Mouse (Mus musculus): ENCODE measurements at regions not wholly inside any gene's neighbourhood (a gene's known extent, or its start where the extent isn't known, plus 50 kb on each side); places are given as distances from the start of the nearest gene placed in this dataset.

DNA sequence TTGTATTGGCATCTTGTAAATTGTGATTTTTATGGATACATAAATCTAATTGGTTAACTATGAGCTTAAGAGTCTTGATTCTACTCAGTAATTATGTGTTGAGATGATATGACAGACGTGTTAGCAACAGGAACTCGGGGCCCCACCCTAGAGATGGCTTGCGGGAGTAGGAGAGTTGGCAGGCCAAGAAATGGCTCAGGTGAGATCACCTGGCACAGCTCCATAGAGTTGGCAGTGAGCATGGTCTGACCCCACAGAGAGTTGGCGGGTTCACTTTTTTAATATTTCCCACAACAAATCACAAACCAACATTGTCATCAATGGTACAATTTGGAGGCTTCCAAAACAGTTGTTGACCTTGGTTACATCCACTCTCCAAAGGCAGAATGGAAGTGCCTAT, 180.5 kb upstream of the Fmr1 start:
- Histone ChIP-seq H3K4me2 (ENCODE audit: low read depth) (no peak overlapping the region), H3K4me1 (replicated peaks; ENCODE audit: control insufficient read depth in 2 of 2, insufficient read depth in 2 of 2, low read length in 1 of 2) (no peaks in the 10 kb centered on the region), H3K9me3 (ENCODE audit: control insufficient read depth, low read length) (no peaks in the 10 kb centered on the region), H3K4me3 (ENCODE audit: insufficient read depth in 1 of 2, low read depth in 2 of 2, low read length in 2 of 2) (no peak overlapping the region), H3K27me3 (ENCODE audit: control insufficient read depth, insufficient read depth, low read length) (no peaks in the 10 kb centered on the region), H3K9ac (replicated peaks) (no peak overlapping the region), H3K36me3 (replicated peaks; ENCODE audit: control insufficient read depth, insufficient read depth, low read depth) (no peaks in the 10 kb centered on the region), H3K27ac (no peak overlapping the region)
- DNase-seq (ENCODE audit: low read depth in 3 of 3, low spot score in 3 of 3) (no peak), ATAC-seq (ENCODE audit: insufficient read depth) (no peak)
- 50% methylated on average over 4 of the region's 4 CpGs for WGBS (ENCODE audit: insufficient replicate concordance)
- no peak for TF ChIP-seq CTCF (IDR thresholded peaks at IDR 0.05; ENCODE audit: low read depth)
- TF ChIP-seq EP300 (IDR thresholded peaks at IDR 0.05; ENCODE audit: low read depth): no peak

DNA sequence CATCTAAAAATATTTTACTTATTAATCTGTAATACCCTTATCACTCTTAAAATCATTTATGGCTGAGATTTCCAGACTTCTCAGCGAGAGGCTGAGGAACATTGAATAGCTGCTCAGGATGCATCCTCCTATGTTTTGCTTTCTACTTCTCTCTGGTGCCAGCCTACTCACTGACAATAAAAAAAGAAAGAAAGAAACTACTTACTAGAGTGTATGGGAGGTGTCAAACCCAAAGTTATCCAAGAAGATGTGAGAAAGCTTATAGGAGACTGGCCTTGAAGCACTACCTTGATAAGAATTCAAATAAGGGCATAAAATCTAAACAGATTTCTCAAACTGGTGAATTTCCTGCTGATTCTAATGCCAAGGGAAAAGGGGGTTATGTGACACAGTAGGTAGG, 175.4 kb upstream of the Fmr1 start:
- DNase-seq (ENCODE audit: low read depth in 3 of 3, low spot score in 3 of 3) (no peak), ATAC-seq (ENCODE audit: insufficient read depth) (no peak)
- 46% methylated on average over 1 of the region's 1 CpGs for WGBS (ENCODE audit: insufficient replicate concordance)
- no peak overlapping the region for H3K4me3 ChIP-seq (ENCODE audit: insufficient read depth in 1 of 2, low read depth in 2 of 2, low read length in 2 of 2)
- no peak overlapping the region for H3K9ac ChIP-seq (replicated peaks)
- H3K4me2 ChIP-seq (ENCODE audit: low read depth): no peak overlapping the region
- H3K4me1 ChIP-seq (replicated peaks; ENCODE audit: control insufficient read depth in 2 of 2, insufficient read depth in 2 of 2, low read length in 1 of 2): no peaks in the 10 kb centered on the region
- no peak overlapping the region for H3K27ac ChIP-seq
- no peaks in the 10 kb centered on the region for H3K36me3 ChIP-seq (replicated peaks; ENCODE audit: control insufficient read depth, insufficient read depth, low read depth)
- no peaks in the 10 kb centered on the region for H3K27me3 ChIP-seq (ENCODE audit: control insufficient read depth, insufficient read depth, low read length)
- H3K9me3 ChIP-seq (ENCODE audit: control insufficient read depth, low read length): no peaks in the 10 kb centered on the region
- TF ChIP-seq CTCF (IDR thresholded peaks at IDR 0.05; ENCODE audit: low read depth) (no peak), EP300 (IDR thresholded peaks at IDR 0.05; ENCODE audit: low read depth) (no peak)

DNA sequence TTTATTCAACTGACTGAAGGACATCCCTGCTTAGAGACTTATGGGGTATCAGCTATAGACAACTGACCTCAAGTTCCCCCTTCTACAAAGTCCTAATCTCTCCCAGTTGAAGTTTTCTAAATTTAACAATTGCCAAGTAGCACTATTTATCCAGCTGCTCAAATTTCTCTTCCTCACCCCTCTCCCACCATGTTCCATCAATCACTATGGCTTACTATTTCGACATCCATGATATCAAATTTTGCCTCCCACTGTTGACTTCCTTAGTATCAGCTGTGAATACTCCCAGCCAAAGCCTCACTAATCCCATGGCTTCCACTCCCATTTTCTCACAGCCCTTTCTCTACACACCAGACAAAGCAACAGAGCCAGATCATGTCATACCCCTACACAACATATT, 170.7 kb upstream of the Fmr1 start:
- TF ChIP-seq EP300 (IDR thresholded peaks at IDR 0.05; ENCODE audit: low read depth): no peak
- TF ChIP-seq CTCF (IDR thresholded peaks at IDR 0.05; ENCODE audit: low read depth): no peak
- Histone ChIP-seq H3K4me2 (ENCODE audit: low read depth) (no peak overlapping the region), H3K27me3 (ENCODE audit: control insufficient read depth, insufficient read depth, low read length) (no peaks in the 10 kb centered on the region), H3K27ac (no peak overlapping the region), H3K36me3 (replicated peaks; ENCODE audit: control insufficient read depth, insufficient read depth, low read depth) (no peaks in the 10 kb centered on the region), H3K4me1 (replicated peaks; ENCODE audit: control insufficient read depth in 2 of 2, insufficient read depth in 2 of 2, low read length in 1 of 2) (no peaks in the 10 kb centered on the region), H3K9ac (replicated peaks) (no peak overlapping the region), H3K4me3 (ENCODE audit: insufficient read depth in 1 of 2, low read depth in 2 of 2, low read length in 2 of 2) (no peak overlapping the region), H3K9me3 (ENCODE audit: control insufficient read depth, low read length) (no peaks in the 10 kb centered on the region)
- DNase-seq (ENCODE audit: low read depth in 3 of 3, low spot score in 3 of 3) (no peak), ATAC-seq (ENCODE audit: insufficient read depth) (no peak)
- WGBS (ENCODE audit: insufficient replicate concordance): 30% methylated on average over 1 of the region's 1 CpGs

DNA sequence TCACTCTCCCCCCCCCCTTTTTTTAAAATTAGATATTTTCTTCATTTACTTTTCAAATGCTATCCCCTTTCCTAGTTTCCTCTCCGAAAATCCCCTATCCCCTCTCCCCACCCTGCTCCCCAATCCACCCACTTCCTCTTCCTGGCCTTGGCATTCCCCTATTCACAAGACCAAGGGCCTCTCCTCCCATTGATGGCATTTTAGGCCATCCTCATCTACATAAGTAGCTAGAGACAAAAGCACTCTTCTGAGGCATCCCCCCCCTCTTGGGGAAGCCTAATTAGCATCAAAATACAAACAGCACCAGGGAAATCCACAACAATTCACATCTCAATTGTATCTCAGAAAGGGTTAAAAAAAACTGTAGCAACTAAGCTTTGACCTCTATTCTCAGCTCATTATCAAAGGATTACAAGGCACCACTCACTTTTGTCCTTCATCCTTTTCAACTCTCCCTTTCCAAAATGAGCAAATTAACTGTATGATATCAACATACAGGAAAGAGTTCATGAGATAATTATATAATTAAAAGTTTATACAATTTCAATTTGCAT, 166.1 kb upstream of the Fmr1 start:
- ATAC-seq (ENCODE audit: insufficient read depth): no peak

DNA sequence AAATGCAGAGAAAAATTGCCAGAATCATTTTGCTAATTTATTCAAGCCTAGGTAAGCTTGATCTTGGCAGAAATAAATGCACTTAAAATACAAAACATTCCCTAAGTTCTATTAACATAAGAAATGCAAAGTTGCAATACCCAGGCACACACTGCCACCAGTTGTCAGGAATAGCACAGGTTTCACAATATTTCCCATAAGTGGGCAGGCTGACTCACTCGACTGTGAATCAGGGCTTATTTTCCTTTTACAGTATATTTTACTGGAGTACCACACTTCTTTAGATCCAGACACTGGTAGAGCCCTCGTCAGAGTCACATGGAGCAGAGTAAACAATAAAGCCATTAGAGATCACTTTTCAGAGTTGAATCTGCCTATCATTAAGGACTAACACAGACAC, 131.8 kb upstream of the Fmr1 start:
- ATAC-seq (ENCODE audit: insufficient read depth) (no peak), DNase-seq (ENCODE audit: low read depth in 3 of 3, low spot score in 3 of 3) (no peak)
- Histone ChIP-seq H3K4me1 (replicated peaks; ENCODE audit: control insufficient read depth in 2 of 2, insufficient read depth in 2 of 2, low read length in 1 of 2) (no peaks in the 10 kb centered on the region), H3K36me3 (replicated peaks; ENCODE audit: control insufficient read depth, insufficient read depth, low read depth) (no peaks in the 10 kb centered on the region), H3K4me2 (ENCODE audit: low read depth) (no peak overlapping the region), H3K9me3 (ENCODE audit: control insufficient read depth, low read length) (no peaks in the 10 kb centered on the region), H3K4me3 (ENCODE audit: insufficient read depth in 1 of 2, low read depth in 2 of 2, low read length in 2 of 2) (no peak overlapping the region), H3K9ac (replicated peaks) (no peak overlapping the region), H3K27me3 (ENCODE audit: control insufficient read depth, insufficient read depth, low read length) (no peaks in the 10 kb centered on the region), H3K27ac (no peak overlapping the region)
- WGBS (ENCODE audit: insufficient replicate concordance): 33% methylated on average over 2 of the region's 2 CpGs
- no peak for TF ChIP-seq EP300 (IDR thresholded peaks at IDR 0.05; ENCODE audit: low read depth)
- no peak for TF ChIP-seq CTCF (IDR thresholded peaks at IDR 0.05; ENCODE audit: low read depth)

More for the DNA sequence above, 166.1 kb upstream of the Fmr1 start:
- Histone ChIP-seq H3K27me3 (ENCODE audit: control insufficient read depth, insufficient read depth, low read length) (no peaks in the 10 kb centered on the region), H3K4me3 (ENCODE audit: insufficient read depth in 1 of 2, low read depth in 2 of 2, low read length in 2 of 2) (no peak overlapping the region), H3K9ac (replicated peaks) (no peak overlapping the region), H3K36me3 (replicated peaks; ENCODE audit: control insufficient read depth, insufficient read depth, low read depth) (no peaks in the 10 kb centered on the region), H3K27ac (no peak overlapping the region), H3K4me2 (ENCODE audit: low read depth) (no peak overlapping the region), H3K9me3 (ENCODE audit: control insufficient read depth, low read length) (no peaks in the 10 kb centered on the region), H3K4me1 (replicated peaks; ENCODE audit: control insufficient read depth in 2 of 2, insufficient read depth in 2 of 2, low read length in 1 of 2) (no peaks in the 10 kb centered on the region)
- DNase-seq (ENCODE audit: low read depth in 3 of 3, low spot score in 3 of 3): no peak
- TF ChIP-seq EP300 (IDR thresholded peaks at IDR 0.05; ENCODE audit: low read depth): no peak
- no peak for TF ChIP-seq CTCF (IDR thresholded peaks at IDR 0.05; ENCODE audit: low read depth)
- 20% methylated on average over 1 of the region's 1 CpGs for WGBS (ENCODE audit: insufficient replicate concordance)

Measured in liver, embryonic 14.5 days (tissue).